Mouse (Mus musculus): ENCODE results near the gene Ubtd1.
A peak's percentile ranks its signal among the peaks of the same experiment; 100 is the strongest.

Gene Ubtd1

GRCm38 (mm10) chr19:42031112-42031511 is 49.5 kb downstream of the Ubtd1 start:
- no peak for DNase-seq

DNA sequence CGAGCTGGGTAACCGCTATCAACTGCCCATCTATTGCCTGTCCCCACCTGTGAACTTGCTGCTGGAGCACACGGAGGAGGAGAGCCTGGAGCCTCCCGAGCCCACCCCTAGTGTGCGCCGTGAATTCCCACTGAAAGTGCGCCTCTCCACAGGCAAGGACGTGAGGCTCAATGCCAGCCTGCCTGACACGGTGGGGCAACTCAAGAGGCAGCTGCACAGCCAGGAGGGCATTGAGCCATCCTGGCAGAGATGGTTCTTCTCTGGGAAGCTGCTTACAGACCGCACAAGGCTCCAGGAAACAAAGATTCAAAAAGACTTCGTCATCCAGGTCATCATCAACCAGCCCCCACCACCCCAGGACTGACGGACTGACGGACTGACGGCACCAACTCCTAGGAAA is 52.0 kb downstream of the Ubtd1 start:
- DNase-seq = no peak

GRCm38 (mm10) chr19:42034146-42034775 is 52.7 kb downstream of the Ubtd1 start:
- no peak for DNase-seq

GRCm38 (mm10) chr19:42034881-42035455 is 53.4 kb downstream of the Ubtd1 start:
- DNase-seq = no peak

- DNase-seq = peak; percentile 88
Measured at GRCm38 (mm10) chr19:42035456-42036248, 54.1 kb downstream of the Ubtd1 start, which contains the start of gene Ankrd2. TSS of gene Ankrd2 (plus strand) at chr19:42036000.

GRCm38 (mm10) chr19:42036357-42036756 is 54.8 kb downstream of the Ubtd1 start:
- DNase-seq = no peak

- DNase-seq = no peak
Measured at GRCm38 (mm10) chr19:42037167-42037702, 55.7 kb downstream of the Ubtd1 start.

GRCm38 (mm10) chr19:42038310-42038709 is 56.7 kb downstream of the Ubtd1 start:
- no peak for DNase-seq

- DNase-seq = no peak
Measured at GRCm38 (mm10) chr19:42043988-42044387, 62.4 kb downstream of the Ubtd1 start.

DNA sequence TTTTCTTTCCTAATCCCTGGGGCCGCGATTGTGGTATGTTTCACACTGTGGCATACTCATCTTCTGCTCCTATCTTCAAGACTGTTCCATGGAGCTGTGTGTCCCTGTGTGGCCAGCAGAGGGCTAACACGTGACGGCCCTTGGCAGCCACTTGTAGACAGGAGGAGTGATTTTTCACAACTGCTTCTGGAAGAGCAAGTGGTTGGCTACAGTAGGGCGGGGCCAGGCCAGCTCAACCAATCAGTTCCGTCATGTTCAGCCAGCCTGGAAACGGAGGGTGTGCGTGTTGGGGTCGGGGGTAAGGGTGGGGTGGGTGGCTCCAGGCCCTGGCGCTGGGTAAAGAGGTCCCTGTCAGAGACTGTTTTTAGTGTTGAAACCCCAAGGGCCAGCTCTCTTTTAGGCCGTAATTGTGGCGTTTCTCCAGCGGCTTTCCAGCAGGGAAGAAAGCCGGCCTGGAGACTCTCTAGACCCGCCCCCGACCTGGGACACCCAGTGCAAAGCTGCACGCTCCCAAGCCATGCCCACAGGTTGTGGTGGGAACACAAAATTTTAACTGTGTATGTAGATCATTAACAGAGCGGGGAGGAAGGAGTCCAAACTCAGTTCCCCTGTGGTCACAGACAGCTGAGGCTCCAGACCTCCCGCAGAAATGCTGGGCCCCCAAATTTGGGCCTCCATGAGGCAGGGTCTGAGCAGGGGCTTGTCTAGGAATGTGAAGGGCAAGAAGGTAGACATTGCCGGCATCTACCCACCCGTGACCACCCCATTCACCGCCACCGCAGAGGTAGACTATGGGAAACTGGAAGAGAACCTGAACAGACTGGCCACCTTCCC is 63.9 kb downstream of the Ubtd1 start, which contains the start of gene Hoga1:
Gene Hoga1, plus strand, starts transcription at position 342 of the 834 bp plus-strand sequence.
- no peak for DNase-seq

DNA sequence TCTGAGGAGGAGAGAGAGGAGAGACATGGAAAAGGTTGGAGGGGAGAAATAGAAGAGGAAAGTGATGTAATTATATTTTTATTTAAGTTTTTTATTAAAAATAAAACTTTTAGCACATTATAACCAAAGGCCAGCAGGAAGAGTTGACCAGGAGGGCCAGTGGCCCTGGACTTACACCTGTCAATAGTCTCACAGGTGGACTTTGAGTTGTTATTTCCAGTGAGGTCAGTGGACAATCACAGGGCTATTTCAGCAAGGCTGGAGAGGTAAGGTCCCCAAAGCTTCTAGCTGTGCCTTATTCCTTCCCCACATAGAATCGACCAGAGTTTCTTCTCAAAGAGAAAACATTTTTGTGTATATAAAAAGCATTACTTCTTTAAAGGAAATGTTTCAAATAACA is 68.7 kb downstream of the Ubtd1 start:
- no peak for DNase-seq

- DNase-seq = no peak
Measured at GRCm38 (mm10) chr19:42051351-42051750, 69.8 kb downstream of the Ubtd1 start.

GRCm38 (mm10) chr19:42051948-42052347 is 70.4 kb downstream of the Ubtd1 start, which contains the start of gene 4933411K16Rik:
TSS of gene 4933411K16Rik (plus strand) at chr19:42052248.
- no peak for DNase-seq

- DNase-seq = no peak
Measured at GRCm38 (mm10) chr19:42054255-42054654, 72.7 kb downstream of the Ubtd1 start.

GRCm38 (mm10) chr19:42055881-42056280 is 74.3 kb downstream of the Ubtd1 start:
- DNase-seq = no peak

DNA sequence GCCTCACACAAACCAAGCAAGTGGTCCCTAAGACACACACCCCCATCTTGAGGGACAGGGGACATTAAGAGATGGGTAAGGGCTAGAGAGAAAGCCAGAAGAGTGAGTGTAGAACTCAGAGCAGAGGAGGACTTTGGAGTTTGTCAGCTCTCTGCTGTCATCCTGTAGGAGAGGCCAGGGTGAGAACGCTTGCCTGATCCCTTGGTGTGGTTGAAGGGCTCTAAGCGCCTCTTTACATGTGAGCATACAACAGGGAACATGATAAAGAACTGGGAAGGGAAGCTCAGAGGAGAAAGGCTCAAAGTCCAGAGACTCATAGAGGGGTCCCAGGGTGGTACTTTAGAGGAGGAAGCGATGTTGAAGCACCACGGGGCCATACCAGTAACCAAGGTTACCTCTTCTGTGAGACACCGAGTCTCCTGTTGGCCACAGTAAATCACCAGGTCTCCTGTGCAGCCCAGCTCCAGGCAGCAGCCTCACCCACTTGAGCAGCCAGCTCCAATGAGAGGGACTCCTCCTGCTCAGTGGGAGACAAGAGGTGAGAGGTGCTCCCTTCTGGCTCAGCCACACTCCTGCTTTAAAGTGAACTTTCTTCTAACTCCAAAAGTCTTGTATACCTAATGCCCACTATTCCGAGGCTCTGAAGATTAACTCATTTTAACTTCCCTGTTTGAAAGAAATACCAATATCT is 75.3 kb downstream of the Ubtd1 start:
- no peak for DNase-seq

DNA sequence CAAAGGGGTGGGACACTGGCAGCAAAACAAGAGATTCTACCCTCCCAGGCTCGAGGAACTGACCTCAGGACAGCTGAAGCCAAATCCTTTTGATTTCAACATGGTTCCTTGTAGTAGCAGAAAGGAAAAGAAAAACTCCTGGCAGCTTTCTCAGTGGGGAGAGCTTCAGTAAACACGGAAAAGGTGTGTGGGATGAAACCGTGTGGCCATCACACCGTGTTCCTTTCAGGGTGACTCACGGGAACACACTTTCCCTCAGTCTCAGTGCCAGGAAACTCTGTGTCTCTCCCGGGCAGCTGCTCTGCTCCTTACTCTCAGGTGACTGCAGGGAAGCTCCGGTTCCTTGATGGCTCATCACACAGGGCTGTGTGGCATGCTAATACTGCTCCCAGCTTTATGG is 76.9 kb downstream of the Ubtd1 start:
- DNase-seq = no peak

DNA sequence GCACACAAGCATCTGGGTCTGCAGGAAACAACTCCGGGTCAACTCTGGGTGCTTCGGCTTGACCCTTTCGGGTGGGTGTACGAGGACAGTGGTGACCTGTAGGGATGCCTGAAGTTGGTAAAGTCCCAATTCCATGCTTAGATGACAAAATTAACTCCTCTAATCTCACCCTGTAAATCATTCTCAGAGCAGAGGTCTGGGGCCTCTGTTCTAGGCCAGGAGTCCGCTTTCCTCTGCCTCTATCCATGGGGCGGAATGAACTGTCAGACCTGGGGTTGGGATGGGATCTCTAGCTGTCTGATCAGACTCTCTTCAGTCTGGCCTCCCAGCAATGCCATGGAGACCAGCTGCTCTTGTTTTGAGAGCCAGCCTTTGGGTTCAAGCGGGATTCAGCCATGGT is 79.9 kb downstream of the Ubtd1 start:
- DNase-seq = no peak

DNA sequence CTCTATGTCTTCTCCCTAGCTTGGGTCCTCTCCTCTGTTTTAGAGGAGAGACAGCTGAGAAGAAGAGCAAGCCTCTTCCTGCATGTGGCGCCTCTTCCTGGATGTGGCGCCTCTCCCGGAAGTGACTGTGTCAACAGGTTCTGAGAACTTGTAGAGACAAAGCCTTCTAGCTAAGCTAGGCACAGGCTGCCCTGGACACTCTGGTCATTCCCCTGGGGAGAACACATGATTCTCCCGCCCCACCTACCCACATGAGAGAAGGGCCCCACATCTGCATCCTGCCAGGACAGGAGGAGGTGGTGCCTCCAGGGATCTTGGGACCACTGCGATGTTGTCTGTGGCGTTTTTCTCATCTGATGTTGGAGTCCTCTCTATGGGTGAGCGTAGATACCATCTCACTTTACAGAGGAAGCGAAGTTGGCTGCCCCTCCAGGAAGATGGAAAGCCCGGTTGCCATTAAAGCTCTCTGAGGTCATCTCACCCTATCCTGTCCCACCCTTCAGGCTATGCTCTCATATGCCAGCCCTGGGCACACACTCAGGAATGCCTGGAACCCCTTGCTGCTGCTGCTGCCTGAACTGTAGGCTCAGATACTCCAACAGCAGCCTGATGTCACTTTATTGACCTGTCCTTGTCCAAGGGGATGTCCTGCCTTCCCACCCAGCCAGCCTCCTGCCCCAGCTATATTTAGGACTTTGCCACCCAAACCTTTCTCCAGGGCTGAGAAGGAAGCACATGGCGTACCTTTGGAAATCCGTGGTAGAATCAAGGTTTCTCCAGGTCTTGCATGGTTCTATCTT is 87.1 kb downstream of the Ubtd1 start:
- no peak for DNase-seq

DNA sequence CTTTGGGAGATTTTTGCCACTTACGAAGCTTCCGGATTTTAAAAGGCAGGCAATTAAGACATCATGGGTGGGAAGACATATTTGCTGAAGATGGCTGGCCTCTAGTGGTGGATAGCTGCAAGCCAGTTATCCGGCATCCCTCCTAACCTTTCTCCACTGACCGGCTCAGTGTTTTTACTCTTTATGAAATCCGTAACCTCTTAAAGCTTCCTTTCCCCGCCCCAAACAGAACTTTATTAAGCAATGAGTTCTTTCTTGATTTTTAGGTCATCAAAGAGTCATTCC is 87.6 kb downstream of the Ubtd1 start:
- peak; percentile 31 for DNase-seq

DNA sequence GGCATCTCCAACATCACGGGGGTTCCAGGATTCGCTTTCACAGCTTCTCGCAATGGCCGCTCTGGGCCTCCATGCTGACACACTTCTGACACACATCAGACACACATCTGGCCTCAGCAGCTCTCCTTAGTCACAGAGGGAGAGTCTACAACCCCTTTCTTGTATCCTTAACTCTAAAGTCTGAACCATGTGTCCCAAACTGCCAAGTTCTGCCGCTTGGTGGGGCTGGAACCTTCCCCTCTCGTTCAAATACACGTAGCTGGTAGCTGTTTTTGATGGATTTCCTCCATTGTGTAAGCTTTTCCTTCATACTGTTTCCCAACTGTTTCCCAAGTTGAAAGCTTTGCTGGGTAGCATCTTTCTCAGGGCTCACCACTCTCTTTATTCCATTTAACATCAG is 89.7 kb downstream of the Ubtd1 start:
- no peak for DNase-seq
